Mouse (Mus musculus): Measurements from ENCODE around the gene Gm1043.

- TF ChIP-seq GATA1 (IDR thresholded peaks at IDR 0.05; ENCODE audit: low read length) (no peak), TAL1 (IDR thresholded peaks at IDR 0.05; ENCODE audit: low read length) (no peak)
These were observed 136.4 kb downstream of the Gm1043 start for GRCm38 (mm10) chr5:37221563-37221962.
